9 mouse cellular contexts compared by ENCODE assay signal in genomic region chr1:42243878-42244277, GRCm38 (mm10).
DNase-seq lines count a peak whose midpoint lies in the region; ATAC-seq and TF ChIP-seq lines count a peak whose summit lies in the region.
"Had no signal": no experiment of that assay in that cellular context is flagged by ENCODE, and none has a peak within 500 bp of the region (broad histone marks: within the 10 kb centered on the region; RNA-seq: fewer than 3 reads in every experiment).

No protein-coding gene starts in this region.

- H3K9ac ChIP-seq in lung, embryonic 16.5 days (ENCODE audit: low read length): no peak overlapping the region
- peak overlapping the region; percentile 40 for H3K9ac ChIP-seq in forebrain, postnatal 0 days

- 16% methylated on average over 14 of the region's 14 CpGs for WGBS in lung, embryonic 16.5 days
- 2% methylated on average over 14 of the region's 14 CpGs for WGBS in forebrain, postnatal 0 days
- WGBS in midbrain, embryonic 10.5 days: 6% methylated on average over 14 of the region's 14 CpGs

- ATAC-seq in lung, embryonic 16.5 days (ENCODE audit: low read depth): no peak
- ATAC-seq in forebrain, postnatal 0 days: peak; percentile 88

- TF ChIP-seq CTCF in forebrain, postnatal 0 days (IDR thresholded peaks at IDR 0.05; ENCODE audit: low read depth): no peak

- no peak for DNase-seq in lung, postnatal 10 days
- DNase-seq in forebrain, postnatal 0 days: peak; percentile 71
- peak; percentile 83 for DNase-seq in midbrain, embryonic 10.5 days (ENCODE audit: low spot score)
- no peak for DNase-seq in right cerebral cortex, postnatal 14 days
- DNase-seq in frontal cortex, postnatal 14 days (ENCODE audit: low spot score in 2 of 2): no peak
- no peak for DNase-seq in left cerebral cortex, adult 9 months (ENCODE audit: low spot score in 2 of 2)
- DNase-seq: right cerebral cortex, postnatal 25 days; thymus, postnatal 36 days had no signal

- H3K9me3 ChIP-seq in lung, embryonic 16.5 days (ENCODE audit: control insufficient read depth, low read length): no peaks in the 10 kb centered on the region
- H3K9me3 ChIP-seq in forebrain, postnatal 0 days (ENCODE audit: low read length): no peaks in the 10 kb centered on the region
- H3K9me3 ChIP-seq in midbrain, embryonic 10.5 days (replicated peaks): no peaks in the 10 kb centered on the region

- no peaks in the 10 kb centered on the region; the same call in 1 of the 2 replicates for H3K4me1 ChIP-seq in lung, embryonic 16.5 days (replicated peaks; ENCODE audit: control insufficient read depth, insufficient read depth, low read length)
- H3K4me1 ChIP-seq in forebrain, postnatal 0 days (ENCODE audit: insufficient read depth): peaks cover 21% of the 10 kb centered on the region
- H3K4me1 ChIP-seq in midbrain, embryonic 10.5 days: peaks cover 36% of the 10 kb centered on the region

- no peak overlapping the region for H3K4me3 ChIP-seq in lung, embryonic 16.5 days (ENCODE audit: low read length)
- peak overlapping the region; percentile 22 for H3K4me3 ChIP-seq in forebrain, postnatal 0 days (ENCODE audit: low read depth, low read length)
- H3K4me3 ChIP-seq in midbrain, embryonic 10.5 days: peak overlapping the region; percentile 38

- no peaks in the 10 kb centered on the region for H3K36me3 ChIP-seq in lung, embryonic 16.5 days (ENCODE audit: control insufficient read depth, insufficient read depth, low read length)
- H3K36me3 ChIP-seq in forebrain, postnatal 0 days (ENCODE audit: insufficient read depth): no peaks in the 10 kb centered on the region
- no peaks in the 10 kb centered on the region for H3K36me3 ChIP-seq in midbrain, embryonic 10.5 days

- no peak overlapping the region for H3K27ac ChIP-seq in lung, embryonic 16.5 days (ENCODE audit: low read length)
- peak overlapping the region; percentile 89 for H3K27ac ChIP-seq in forebrain, postnatal 0 days (ENCODE audit: low read depth, low read length)
- peak overlapping the region; percentile 91 for H3K27ac ChIP-seq in midbrain, embryonic 10.5 days (replicated peaks)

- H3K27me3 ChIP-seq in lung, embryonic 16.5 days (ENCODE audit: control insufficient read depth, insufficient read depth, low read depth, low read length): no peaks in the 10 kb centered on the region
- H3K27me3 ChIP-seq in forebrain, postnatal 0 days (ENCODE audit: insufficient read depth, low read length): no peaks in the 10 kb centered on the region
- no peaks in the 10 kb centered on the region for H3K27me3 ChIP-seq in midbrain, embryonic 10.5 days (ENCODE audit: low read depth, poor library complexity, severe bottlenecking)

- peak overlapping the region; percentile 22; the same call in 1 of the 2 replicates for H3K4me2 ChIP-seq in lung, embryonic 16.5 days (ENCODE audit: low read depth, low read length)
- peak overlapping the region; percentile 46 for H3K4me2 ChIP-seq in forebrain, postnatal 0 days (ENCODE audit: low read depth)

Comparison
In these comparisons a context has a peak if more than half of its experiments do, and no peak if none do; other contexts are left out.
1. DNase-seq: peak in forebrain, postnatal 0 days (single experiment) and midbrain, embryonic 10.5 days (single experiment); none in lung, postnatal 10 days (single experiment), right cerebral cortex, postnatal 14 days (single experiment), frontal cortex, postnatal 14 days (0 of 2) and left cerebral cortex, adult 9 months (0 of 2).